Mouse (Mus musculus): ENCODE measurements at regions not wholly inside any gene's neighbourhood (a gene's known extent, or its start where the extent isn't known, plus 50 kb on each side); places are given as distances from the start of the nearest gene placed in this dataset.

DNA sequence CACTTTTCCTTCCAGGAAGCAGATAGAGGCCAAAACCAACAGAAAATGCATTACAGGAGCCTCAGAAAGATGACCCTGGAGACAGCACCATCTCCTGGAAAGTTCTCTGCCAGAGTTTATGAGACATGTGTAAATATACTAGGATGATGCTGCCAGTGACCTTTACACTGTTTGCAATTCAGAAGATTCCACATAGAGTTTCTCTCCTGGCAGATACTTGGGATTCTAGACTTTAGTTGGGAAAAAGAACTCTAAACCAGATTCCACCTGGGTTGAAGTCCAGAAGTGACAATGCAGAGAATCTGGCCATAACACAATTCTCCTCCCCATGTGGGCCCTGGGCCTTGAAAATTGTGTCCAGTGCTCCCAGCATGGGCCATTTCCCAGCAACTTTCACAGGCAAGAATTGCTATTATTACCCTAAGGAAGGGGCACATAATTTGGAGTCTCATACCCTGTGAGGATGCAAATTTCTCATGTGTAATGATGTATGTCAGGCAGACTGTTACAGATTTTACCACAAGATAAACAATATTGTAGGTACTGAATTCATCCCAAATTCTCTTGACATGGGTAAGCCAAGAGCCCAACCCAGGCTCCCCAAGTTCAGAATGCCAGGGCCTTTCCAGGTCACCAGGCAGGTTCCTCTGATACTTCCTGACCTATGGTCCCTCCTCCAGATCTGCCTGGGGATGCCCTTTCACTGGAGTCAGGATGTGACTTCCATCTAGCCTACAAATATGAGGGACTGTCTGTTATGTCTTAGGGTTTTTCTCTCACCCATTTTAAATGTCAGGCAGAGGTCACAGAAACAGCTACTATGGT, 218.2 kb upstream of the Trib2 start:
- DNase-seq (ENCODE audit: extremely low read depth, insufficient read length, low spot score), result no peak

DNA sequence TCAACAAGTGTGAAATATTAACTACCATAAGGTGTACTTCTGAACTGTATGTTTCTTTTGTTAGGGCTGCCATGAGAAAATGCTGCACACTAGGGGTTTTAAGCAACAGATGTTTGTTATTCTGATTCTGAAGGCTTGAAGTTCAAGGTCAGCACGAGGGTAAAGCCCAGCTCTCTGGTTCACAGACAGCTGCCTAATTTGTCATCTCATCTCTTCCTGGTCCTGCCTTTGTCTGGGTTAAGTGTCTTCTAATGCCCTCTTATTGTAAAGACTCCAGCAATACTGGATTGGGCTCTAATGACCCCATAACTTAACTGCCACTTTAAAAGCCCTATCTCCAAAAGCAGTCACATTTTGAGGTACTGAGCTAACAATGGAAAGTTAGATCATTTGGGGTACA, 209.9 kb upstream of the Trib2 start:
- no peak for DNase-seq (ENCODE audit: extremely low read depth, insufficient read length, low spot score)

DNA sequence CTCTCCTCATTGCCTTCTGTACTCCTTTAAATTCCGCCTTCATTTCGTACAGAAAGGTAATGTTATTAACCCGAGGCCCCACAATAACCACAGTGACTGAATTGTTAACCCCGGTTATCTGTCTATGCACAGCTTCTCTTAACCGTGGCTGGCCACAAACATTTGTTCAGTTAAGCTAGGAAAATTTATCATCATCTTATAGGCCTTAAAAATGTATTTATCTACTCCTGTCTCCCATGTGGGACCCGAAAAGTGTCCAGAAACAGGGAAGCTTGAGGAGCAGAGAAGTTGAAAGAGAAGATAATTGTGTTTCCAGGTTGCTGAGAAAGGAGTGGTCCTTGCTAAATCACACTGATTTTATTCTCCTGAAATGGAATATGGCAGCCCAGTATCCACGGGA, 206.6 kb upstream of the Trib2 start:
- DNase-seq (ENCODE audit: extremely low read depth, insufficient read length, low spot score), result no peak

DNA sequence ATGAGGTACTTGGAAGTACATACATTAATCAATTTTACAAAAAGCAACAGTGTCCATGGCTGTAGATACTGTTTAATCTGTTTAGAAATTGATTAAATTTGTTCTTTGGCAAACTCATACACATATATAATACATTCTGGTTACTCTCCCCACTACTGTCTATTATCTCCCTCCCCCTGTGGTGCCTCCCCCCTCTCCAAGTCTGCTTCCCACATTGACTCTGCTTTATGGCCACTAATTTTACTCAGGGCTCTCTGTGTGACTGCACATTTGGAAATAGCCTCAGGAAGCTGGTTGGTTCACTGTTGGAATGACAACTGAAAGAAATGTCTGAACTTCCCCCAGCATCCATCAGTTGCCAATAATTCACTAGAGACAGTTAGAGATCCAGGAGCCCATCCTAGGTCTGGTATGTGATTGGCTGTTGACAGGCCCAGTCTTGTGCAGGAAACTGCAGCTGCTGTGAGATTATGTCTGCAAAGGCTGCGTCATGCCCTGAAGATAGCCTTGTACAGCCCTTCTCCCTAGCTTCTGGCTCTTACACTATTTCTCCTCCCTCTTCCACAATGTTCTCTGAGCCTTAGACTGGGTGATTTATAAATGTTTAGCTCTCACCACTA, 204.6 kb upstream of the Trib2 start:
- DNase-seq (ENCODE audit: extremely low read depth, insufficient read length, low spot score), result no peak

DNA sequence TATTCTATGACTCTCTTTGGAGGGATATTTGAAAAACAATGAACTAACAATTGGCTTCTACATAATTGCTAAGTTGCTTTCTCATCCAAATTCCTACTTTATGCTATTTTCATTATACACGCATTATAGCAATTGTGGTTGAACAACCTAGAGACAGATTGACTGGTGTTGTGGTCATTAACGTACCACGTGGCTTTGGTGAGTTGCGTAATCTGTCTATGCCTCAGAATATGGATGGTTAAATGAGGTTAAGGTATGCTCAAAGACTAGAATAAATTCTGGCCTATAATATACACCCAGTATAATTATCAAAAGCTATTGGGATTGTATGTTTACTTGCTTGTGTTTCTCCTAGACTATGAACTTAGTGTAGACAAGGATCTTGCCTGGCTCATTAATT, 201.5 kb upstream of the Trib2 start:
- no peak for DNase-seq (ENCODE audit: extremely low read depth, insufficient read length, low spot score)

DNA sequence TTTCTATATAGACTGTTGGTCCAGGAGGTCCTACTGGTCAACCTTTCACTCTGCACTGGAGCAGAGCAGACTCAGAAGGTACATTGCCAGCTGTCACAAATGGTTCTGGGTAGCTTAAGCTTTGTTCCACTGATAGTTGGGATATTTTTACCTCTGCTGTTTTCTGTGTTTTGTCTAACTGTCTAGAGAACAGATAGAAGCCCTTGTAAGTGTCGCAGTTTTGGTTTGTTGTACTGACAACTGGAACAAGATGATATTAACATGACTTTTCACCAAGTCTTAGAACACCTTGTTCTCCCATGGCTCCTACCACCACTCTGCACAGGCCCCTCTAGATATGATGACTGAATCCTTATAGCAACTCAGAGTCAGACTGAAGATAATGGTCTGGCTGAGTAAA, 199.9 kb upstream of the Trib2 start:
- no peak for DNase-seq (ENCODE audit: extremely low read depth, insufficient read length, low spot score)

DNA sequence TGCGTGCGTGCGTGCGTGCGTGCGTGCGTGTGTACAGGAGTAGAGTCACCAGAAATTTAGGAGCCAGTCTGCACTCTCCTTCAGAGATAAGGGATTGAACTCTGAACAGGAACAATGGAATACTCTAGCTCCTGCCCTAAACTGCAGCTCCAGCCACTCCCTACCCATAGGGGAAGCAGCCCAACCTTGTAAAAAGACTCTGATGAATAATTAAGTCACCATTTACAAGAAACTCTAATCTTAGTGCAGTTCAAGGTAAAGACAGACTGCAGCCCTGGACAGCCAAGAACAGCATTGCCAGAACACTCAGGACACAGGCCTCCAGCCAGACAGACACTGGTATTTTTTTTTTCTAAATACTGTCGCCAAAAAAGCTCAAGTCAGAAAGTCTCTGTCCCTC, 198.9 kb upstream of the Trib2 start:
- no peak for DNase-seq (ENCODE audit: extremely low read depth, insufficient read length, low spot score)

DNA sequence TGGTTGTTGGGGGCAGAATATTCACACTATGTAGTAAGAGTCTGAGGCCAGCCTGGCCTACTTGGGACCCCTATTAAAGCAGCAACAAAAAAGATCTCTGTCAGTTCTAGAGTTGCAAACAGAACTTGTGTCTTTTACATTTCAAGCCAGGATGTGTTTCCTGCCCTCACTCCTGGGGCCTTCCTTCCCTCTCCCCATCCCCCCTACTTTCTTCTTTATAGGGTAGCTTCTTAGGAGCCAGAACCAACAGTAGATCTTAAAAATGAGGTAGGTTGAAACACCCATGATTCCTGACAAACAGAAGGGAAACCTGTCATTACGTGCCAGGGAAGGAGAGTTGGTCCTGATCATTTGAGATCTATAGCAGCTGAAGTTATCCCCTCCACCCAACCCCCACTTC, 198.0 kb upstream of the Trib2 start:
- DNase-seq (ENCODE audit: extremely low read depth, insufficient read length, low spot score), result no peak

DNA sequence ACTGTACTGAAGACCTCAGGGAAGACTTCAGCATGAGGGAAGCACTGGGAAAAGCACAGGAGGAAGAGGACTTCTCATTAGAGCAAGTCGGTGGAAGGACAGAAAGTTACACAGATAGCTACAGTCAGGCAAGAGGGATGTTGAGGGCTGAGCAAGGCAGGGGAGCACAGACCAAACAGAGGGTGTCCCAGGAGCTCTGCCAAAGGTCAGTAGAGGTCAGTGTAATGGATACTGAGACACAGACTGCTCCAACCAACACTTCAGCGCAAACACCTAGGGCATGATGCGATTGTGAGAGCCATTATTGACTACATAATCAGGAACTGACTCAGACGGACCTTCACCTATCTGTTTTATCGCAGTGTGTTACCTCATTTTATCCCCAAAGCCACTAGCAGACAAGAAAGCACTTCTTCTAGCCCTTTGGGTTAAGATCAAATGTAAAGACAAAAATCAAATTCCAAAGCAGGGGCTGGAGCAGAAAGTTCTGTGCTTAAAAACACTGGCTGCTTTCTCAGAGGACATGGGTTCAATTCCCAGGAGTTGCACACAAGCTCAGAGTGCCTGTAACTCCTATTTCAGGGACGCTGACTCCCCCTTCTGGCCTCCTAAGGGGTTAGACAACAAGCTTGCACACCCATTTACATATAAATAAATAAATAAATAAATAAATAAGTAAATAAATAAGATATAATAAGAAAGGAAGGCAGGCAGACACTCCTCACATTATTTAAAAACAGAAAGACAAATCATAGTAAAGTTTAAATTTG, 197.3 kb upstream of the Trib2 start:
- no peak for DNase-seq (ENCODE audit: extremely low read depth, insufficient read length, low spot score)

DNA sequence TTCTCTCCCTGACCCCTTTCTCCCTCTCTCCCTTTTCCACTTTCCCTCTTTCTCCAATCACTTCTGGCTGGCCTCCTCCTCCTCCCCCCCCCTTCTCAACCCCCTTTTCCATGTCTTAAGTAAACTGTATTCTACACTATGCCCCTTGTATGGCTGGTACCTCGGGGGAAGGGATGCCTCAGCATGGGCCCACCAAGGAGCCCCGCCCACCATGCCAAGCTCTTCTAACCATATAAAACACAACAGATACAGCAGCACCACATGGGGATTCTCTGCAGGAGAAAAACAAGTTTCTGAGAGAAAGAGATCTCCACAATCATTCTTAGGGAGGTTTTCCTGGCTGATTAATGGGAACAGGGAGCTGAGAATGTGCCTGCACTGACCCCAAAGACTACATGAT, 196.6 kb upstream of the Trib2 start:
- DNase-seq (ENCODE audit: extremely low read depth, insufficient read length, low spot score), result no peak

DNA sequence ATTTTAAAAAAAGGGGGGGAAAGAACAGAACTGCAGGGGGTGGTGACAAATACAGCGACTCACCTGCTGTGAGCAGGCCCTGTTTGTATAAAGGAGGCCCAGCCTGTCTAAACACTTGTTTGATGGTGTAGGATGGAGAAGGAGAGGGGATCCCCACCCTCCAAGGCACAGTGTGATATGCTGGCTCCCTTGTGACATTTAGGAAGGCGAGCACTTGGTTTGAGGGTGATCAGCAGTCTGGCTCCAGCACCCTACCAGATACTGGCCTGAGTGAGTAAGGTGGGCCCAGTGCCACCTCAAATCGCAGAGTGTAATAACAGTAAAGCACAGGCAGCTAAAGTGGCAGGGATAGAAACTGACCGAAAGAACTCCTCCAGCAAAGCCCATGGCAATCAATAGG, 195.4 kb upstream of the Trib2 start:
- no peak for DNase-seq (ENCODE audit: extremely low read depth, insufficient read length, low spot score)

DNA sequence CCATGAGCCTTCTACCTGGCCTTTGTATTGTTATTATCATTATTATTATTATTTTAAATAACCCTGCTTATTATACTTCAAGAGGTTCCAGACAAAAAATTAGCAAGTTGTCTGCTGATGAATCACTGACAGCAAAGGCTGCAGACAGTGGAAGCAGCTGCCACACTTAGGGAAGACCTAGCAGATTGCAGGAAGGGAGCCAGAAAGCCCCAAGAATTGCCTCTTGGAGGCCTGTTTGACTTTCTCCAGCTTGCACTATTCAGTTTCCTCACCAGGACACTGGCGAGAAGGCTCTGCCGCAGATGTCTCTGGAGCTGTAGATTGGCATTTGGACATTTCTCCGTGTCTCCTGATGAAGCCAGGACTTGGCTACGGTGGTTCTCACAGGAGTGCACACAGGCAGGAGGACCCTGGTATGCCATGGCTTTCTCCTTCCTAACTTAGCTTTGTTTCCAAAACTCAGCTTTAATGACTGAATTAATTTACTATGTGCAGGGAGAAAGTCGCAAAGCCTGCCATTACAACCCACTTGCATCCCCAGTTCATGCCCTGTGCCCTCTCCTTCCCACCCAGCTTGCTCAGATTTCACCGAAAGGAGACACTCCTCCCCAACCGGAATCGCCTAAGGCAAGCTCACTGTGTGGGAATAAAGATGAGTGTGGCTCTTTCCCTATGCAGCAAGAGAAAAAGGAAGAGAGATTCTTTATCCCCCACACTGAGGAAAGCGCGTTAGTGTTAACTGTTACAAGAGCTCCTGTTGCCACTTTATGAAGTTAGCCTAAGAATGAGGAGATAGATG, 193.3 kb upstream of the Trib2 start:
- DNase-seq (ENCODE audit: extremely low read depth, insufficient read length, low spot score), result no peak

DNA sequence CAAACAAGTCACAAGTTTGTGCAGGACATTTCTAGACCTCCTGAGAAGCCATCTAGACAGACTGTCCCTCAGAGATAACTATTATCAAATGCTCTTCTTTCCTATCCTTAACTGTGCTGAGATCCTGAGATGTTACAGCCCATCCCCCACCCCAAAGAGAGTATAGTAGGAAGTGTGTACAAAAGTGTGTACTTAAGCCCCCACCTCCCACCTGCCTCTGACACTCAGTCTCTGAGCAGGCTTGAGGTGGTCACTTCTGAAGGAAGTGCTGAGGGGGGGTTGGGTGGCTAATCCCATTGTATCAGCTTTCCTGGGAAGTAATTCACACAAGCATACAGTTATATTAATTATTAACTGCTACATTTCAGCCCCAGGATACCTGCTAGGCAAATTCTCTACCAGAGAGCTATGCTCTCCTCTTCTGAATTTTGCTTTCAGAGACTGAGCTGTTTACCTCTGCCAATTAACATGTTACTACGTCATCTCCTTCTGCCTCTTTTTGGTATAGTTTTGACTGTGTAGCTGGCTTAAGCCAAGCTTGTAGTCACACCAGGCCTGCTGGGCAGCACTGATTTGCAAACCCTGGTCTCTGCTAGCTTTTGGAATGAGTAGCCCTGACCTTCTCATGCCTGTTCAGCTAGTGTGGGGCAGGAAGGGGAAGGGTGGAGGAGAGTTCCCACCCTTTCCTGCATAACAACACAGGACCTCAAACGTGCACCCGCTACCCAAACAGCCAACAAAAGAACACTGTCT, 192.2 kb upstream of the Trib2 start:
- DNase-seq (ENCODE audit: extremely low read depth, insufficient read length, low spot score), result no peak

DNA sequence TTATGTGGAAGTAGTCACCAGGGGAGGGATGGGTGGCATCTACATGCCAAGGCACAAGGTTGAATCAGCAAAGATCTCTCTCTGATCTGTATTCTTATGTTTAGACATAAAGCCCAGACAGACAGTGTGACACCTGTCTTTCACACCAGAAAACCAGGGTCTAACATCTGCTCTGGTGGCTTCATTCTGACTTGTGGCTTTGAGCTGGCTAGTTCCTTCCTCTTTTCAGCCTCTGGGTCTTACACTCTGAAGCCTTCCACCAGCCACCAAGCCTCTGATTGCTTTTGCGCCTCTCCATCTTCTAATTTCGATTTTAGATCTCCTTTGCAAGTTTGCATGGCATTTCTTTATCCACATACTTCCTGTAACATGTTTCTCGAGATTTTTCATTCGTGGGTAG, 191.5 kb upstream of the Trib2 start:
- DNase-seq (ENCODE audit: extremely low read depth, insufficient read length, low spot score), result no peak

DNA sequence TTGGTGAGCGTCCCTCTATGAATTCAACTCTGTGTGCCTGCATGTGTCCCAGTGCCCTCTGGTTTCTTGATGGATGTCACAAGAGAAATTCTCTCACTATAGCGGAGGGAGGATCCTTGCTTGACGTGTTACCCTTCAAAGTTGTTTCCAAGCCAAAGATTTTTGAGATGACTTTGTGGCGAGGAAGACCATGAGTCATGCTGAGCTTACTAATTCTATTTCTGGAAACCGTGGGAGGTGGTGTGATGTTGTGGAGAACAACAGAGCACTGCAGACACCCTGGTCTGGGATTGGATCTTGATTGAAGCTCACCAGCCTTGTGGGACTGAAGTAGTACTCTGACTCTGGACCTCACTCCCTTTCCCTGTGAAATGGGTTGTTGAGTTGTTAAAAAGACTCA, 190.0 kb upstream of the Trib2 start:
- DNase-seq (ENCODE audit: extremely low read depth, insufficient read length, low spot score), result peak; percentile 65

DNA sequence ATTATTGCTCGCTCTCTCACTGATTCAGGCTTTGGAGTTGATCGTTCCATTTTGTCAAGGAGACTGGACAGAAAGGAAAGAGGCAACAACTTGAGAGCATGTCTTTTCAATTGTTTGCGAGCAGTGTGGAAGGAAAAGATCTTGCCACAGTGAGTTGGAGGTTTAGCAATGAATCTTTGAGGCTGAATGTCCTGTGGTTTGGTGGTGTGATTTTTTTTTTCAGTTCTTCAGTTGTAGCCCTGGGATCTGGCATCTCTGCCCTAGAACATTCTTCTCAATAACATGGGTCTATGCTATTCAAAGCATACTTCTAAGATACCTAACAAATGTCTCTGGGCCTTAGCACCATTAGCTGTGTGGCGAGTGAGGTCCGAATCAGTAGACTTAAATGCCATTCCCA, 189.6 kb upstream of the Trib2 start:
- no peak for DNase-seq (ENCODE audit: extremely low read depth, insufficient read length, low spot score)

DNA sequence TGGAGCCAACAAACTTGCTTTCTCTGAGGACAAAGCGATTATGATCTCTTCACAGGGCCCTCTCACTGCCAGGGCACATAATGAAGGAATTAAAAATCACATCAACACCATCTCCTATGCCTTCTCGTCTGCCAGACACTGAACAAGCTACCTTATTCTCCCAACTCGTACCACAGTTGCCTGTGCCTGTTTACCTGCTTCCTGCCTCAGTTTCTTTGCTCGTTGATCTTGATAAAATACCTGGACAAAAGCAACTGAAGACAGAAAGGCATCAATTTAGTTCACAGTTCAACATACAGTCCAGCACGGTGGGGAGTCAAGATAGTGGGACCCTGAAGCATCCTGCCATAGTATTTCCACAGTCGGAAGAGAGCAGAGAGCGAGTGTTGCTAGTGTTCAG, 185.1 kb upstream of the Trib2 start:
- DNase-seq (ENCODE audit: extremely low read depth, insufficient read length, low spot score), result no peak

DNA sequence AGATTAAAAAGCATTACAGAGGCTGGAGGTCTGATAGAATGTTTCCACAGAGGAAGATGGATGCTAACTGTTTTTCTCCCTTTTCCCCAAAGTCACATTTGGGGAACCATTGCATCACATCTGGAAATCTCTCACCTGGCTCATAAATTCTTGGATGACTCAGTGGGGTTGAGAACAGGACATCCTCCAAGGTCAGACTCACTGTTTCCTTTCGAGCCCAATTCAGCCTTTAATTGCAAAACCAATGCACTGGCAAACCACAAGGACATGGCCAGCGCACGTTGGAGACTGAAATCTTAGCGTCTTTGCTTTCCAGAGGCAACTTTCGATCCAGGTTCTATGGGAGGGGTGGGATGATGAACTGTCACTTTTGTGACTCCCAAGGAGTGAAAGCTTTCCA, 184.5 kb upstream of the Trib2 start:
- DNase-seq (ENCODE audit: extremely low read depth, insufficient read length, low spot score), result peak; percentile 38

DNA sequence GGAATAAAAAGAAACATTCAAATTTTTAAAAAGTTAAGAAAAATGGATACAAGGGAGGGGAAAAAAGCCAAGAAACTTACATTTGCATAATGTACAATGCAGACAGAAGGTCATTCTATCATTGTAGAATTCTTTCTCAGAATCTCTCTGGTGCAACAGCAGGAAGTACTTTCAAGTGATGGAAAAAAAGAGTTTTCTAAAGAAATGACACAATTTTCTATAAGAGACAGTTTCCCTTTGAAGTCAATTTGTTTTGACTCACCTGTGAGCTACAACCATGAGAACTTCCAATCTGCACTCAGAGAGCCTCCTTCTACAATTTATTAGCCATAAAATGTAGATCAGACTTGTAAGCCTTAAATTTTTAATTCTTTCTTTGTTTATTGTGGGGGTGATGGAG, 181.6 kb upstream of the Trib2 start:
- DNase-seq (ENCODE audit: extremely low read depth, insufficient read length, low spot score), result no peak

DNA sequence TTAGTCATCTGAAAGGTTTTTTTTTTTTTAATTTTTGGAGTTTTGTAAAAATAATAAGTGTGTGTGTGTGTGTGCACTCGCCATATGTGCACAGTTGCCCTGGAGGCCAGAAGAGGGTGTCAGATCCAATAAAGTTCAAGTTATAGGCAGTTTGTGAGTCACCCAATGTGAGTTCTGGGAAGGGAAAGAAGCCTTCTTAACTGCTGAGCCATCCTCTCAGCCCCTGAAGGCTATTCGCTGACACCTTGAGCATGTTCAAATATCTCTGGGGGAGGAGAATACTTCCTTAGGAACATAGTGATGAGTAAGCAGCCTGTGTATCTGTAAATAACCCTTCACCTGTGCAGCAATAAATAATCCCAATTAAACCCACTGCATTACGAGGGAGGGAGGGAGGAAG, 177.1 kb upstream of the Trib2 start:
- no peak for DNase-seq (ENCODE audit: extremely low read depth, insufficient read length, low spot score)

Data from 3134 (cell line).